Mouse (Mus musculus): ENCODE results near the gene Gfm1.

DNA sequence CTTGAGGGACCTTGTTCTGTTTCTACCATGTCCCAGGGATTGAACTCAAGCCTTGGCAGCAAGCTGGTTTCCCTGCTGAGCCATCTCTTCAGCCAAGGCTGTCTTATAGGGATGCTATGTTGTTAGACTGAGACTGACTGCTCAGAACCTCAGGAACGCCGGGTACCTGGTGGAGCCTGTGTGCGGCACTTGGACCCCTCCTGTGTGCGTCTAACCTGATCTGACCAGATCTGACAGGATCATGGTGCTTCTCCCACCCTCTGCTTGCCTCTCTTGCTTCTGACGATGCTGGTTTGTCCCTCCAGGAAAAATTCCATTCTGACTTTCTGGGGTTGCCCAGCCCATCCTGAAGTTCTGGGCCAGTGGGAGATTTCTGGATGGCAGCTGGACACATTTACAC lies 36.7 kb downstream of the Gfm1 start:
- TF ChIP-seq GATA1 (IDR thresholded peaks at IDR 0.05; ENCODE audit: borderline replicate concordance, low read length) (no peak), GATA2 (IDR thresholded peaks at IDR 0.05; ENCODE audit: borderline replicate concordance, low read depth, low read length) (no peak), CTCF (IDR thresholded peaks at IDR 0.05; ENCODE audit: low read depth, low read length) (no peak), TAL1 (conservative IDR thresholded peaks at IDR 0.05; ENCODE audit: low read depth, low read length) (no peak), POLR2AphosphoS5 (IDR thresholded peaks at IDR 0.05; ENCODE audit: insufficient replicate concordance, low read depth, low read length) (no peak)
